Mouse (Mus musculus) adrenal gland, adult 18-20 months (tissue): ENCODE results near the gene Itprip. TPM values are rescaled to one million over a fixed set of nuclear protein-coding genes. Genes with fewer than 3 reads are reported as not detected.
"Not testable (repeated sequence)": the region's sequence is repeated elsewhere in the genome, so short reads cannot be mapped to it uniquely, and the experiment has no call there.

ENCODE experiments used
- DNase-seq, 2 experiments: peaks; one replicate each; pipeline ENCODE4 v3.0.0; 2021 to 2022; ENCODE audit warnings: low spot score in 2 of 2
- microRNA-seq, 2 experiments: library from miRNA; unstranded; fragments of <30 nt; microRNA quantifications; one replicate each; pipeline ENCODE4 v1.2.0; 2021; ENCODE audit warnings: borderline number of aligned reads in 2 of 2
- total RNA-seq, 2 experiments: library from RNA; stranded (reverse); gene quantifications; 1 replicate in 1 of 2; 2 replicates in 1 of 2; pipeline ENCODE4 v1.2.3; 2021

The Itprip gene
- total RNA-seq, 2 experiments from 2014 or later, result 16.8 to 17.7 TPM

DNA sequence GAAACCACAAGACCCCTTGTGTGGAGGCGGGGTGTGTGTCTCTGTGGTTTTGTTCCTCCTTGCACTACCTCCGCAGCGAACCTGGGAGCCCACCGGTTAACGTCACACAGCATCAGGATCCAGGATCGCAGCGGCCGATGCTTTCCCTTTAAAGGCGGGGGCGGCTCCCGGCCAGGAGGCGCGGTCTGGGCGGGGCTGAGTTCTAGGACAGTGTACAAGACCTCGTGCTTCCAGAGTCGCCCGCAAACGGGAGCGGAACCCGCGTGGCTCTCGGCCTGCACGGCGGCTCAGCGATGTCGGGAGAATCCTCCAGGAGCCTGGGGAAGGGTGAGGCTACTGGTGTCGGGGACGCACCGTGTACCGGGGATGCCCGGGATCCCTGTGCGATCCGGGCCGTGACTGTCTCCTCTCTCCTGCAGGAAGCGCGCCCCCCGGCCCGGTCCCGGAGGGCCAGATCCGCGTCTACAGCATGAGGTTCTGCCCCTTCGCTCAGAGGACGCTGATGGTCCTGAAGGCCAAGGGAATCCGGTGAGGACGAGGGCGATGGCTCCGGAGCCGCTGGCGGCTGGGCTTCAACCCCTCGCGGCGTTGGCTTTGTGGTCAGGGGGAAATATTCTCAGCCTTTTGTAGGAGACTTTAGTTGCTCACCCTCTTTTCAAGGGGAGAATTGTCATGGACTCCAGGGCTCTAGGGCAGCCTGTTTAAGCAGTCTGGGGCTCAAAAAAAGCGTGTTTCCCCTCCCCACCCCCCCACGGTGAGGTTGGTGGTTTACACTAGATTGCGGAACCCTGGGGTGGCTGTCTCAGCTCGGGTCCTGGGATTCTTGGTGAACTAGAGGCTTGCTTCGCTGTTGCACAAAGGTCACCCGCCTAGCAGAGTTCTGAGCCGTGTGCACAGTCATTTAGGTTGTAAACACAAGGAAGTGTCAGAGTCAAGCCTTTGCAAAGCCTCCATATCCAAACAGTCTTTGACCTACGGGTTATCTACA is 64.0 kb downstream of the Itprip start, which contains the start of gene Gsto1:
TSS of gene Gsto1 (plus strand) at position 175 of the 988 bp plus-strand sequence.
- peak; percentile 92 to 93 for DNase-seq

DNA sequence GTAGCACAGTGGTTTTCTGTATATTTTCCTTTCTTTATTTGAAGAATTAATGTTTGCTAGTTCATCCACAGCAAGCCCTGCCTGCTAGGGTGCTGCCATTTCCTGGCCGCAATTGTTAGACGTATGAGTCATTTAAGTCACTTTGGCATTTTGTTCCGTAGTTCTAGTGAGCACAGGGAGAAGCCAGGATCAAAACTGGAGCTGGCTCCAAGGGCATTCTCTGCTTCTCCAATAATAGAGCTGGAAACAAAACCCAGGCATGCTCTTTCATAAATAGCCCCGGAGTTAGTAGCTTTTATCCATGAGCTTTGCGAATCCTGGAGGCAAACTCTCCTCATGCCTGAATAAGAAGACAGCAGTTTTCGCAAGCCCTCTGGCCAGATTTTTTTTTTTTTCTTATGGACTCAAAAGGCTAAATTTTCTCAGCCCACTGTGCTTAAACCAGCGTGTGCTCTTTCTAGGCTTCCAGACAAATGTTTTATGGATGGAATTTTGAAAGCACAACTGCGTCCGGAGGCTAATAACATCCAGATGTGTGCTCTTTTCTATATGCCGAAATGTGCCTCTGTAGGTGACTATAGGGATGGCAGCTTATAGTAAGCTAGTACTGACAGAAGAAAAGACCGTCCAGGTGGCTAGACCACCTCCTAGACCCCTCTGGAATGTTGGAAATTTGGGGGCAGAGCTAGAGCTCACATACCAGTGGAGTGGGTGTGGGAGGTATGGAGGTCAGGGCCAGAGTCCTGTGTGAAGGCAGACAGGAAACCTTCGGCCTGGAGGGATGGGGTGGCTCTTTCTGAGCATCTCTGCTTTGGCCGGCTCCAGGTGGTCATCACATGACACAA is 64.9 kb downstream of the Itprip start:
- DNase-seq, result no peak

DNA sequence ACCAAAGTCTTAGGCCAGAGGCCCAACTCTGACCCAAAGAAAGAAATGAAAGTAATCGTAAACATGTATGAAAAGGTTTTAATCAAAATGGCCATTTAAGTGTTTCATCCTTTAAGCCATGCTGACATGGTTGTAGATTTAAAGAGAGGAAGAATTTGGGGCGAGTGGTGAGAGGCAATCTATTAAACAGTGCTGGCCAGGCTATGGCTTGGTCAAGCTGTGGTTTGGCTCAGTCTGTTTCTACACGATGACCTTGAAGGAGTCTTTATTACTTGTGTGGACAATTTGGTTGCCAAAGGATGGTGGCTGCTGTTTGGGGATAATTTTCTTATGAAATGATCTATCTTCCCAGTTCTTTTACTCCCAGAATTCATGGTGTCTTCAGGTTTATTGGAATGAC is 66.0 kb downstream of the Itprip start:
- DNase-seq, result no peak

DNA sequence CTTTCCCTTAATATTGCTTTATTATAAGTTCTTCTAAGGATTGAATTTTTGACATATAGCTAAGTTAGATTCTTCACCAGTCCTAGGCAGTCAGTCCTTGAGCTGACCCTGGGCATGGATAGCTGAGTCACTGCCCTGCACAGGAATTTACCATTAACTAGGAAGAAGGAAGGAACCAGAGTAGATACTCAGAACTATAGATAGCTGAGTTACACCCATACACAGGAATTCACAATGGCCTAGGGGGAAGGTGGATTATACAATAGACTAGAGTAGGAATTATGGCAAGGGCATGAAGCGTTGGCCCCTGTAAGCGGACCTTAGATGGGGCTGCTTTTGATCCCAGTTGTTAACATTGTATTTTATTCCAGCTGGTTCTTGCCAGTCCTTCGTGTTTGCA is 67.0 kb downstream of the Itprip start:
- DNase-seq, result not testable (repeated sequence)

DNA sequence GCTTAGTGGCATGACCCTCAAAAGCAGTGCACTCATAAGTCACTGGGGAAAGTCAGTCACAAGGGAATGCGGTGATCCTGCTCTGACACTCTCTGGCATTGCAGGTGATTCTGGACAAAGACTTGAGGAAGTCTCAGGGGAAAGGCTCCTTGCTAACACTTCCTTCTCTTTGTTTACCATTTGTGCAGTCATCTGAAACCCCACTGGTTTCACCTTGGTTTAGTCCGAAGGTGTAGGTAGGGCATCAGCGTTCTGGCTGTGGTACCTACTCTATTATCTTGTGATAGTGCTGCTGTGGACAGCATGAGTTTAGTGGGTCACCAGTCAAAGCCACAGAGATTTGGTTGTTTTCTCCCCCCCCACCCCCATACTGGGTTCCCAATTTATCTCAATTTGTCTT is 69.4 kb downstream of the Itprip start:
- DNase-seq, result no peak

Small RNA genes within 50 kb of the gene (microRNA-seq; reads per million reads assigned to microRNA genes)
- gene Gm22240, result 0 reads per million in 2 experiments

Other genes with a start within 250 kb of the Itprip start
- gene Col17a1, start 227.2 kb downstream of the Itprip start, total RNA-seq, result not detected
- 10 to 100 TPM; 66.8 to 84.5 TPM for gene Sfr1, start 187.6 kb downstream of the Itprip start, total RNA-seq
- gene Gsto1, start 64.3 kb downstream of the Itprip start, total RNA-seq, result 100 to 1,000 TPM in 1 of 2 experiments, 10 to 100 TPM in 1; 82.8 to 101 TPM
- gene Gsto2, start 53.8 kb downstream of the Itprip start, total RNA-seq, result 1 to 10 TPM; 2.1 to 3.1 TPM
- not detected for gene Cfap43, start within 50 bp of the Itprip start, total RNA-seq
- gene Cfap58, start 18.4 kb upstream of the Itprip start, total RNA-seq, result under 1 TPM in 1 of 2 experiments, not detected in 1; 0.10 TPM